Mouse (Mus musculus) stomach, embryonic 16.5 days (tissue): ENCODE results near the gene Mib2. TPM values are rescaled to one million over a fixed set of nuclear protein-coding genes. Genes with fewer than 3 reads are reported as not detected.
"Not testable (repeated sequence)": the region's sequence is repeated elsewhere in the genome, so short reads cannot be mapped to it uniquely, and the experiment has no call there.

ENCODE experiments used
- ATAC-seq: fragments of 200-750 bp; cut with Nextera tagmentation; 2 replicates; pipeline ENCODE4 v1.8.0; 2017; ENCODE audit warnings: moderate number of reproducible peaks, moderate TSS enrichment; ENCODE audit not compliant: insufficient read depth, low FRiP score
- H3K27ac ChIP-seq: fragments of 300-500 bp; sonication (generic); 2 replicates; pipeline ENCODE4 v1.5.1; 2014; ENCODE audit warnings: low read length
- H3K27me3 ChIP-seq: fragments of 300-500 bp; sonication (generic); 2 replicates; pipeline ENCODE4 v1.6.1; 2014; ENCODE audit warnings: low read length, control low read depth, mixed read lengths; ENCODE audit not compliant: control insufficient read depth, insufficient read depth
- H3K36me3 ChIP-seq: fragments of 300-500 bp; sonication (generic); 2 replicates; pipeline ENCODE4 v1.6.1; 2014; ENCODE audit warnings: low read length; ENCODE audit not compliant: control insufficient read depth, insufficient read depth
- H3K4me1 ChIP-seq: fragments of 300-500 bp; sonication (generic); 2 replicates; pipeline ENCODE4 v1.6.1; 2014; ENCODE audit warnings: low read length, control low read depth, mixed read lengths; ENCODE audit not compliant: control insufficient read depth, insufficient read depth
- H3K4me2 ChIP-seq: fragments of 300-500 bp; sonication (generic); 2 replicates; pipeline ENCODE4 v1.6.1; 2014; ENCODE audit warnings: low read depth, low read length, mixed read lengths
- H3K4me3 ChIP-seq: fragments of 300-500 bp; sonication (generic); replicated peaks from 2 replicates; pipeline ENCODE4 v1.5.1; 2014; ENCODE audit warnings: mild to moderate bottlenecking, low read length
- H3K9ac ChIP-seq: fragments of 300-500 bp; sonication (generic); 2 replicates; pipeline ENCODE4 v1.6.1; 2014; ENCODE audit warnings: low read length
- H3K9me3 ChIP-seq: fragments of 300-500 bp; sonication (generic); replicated peaks from 2 replicates; pipeline ENCODE4 v1.6.1; 2016; ENCODE audit warnings: low read length, control low read depth; ENCODE audit not compliant: control insufficient read depth
- WGBS: fragments of 180-500 bp; shearing (Covaris S2); extraction: QIAGEN DNeasy Blood & Tissue Kit; methylation state at CpG from one replicate; pipeline ENCODE4 v1.1.7; 2014; 5-methylcytosine and 5-hydroxymethylcytosine counted together
- polyA plus RNA-seq: library from polyadenylated mRNA; unstranded; fragments of >200 nt; fragmentation: Nextera tagmentation; extraction: Ambion mirVana; gene quantifications from 2 replicates; pipeline ENCODE4 v1.2.1, GENCODE M21; 2015

Mib2 gene
- polyA plus RNA-seq, 1 experiment from 2014 or later, result 23.3 TPM

- H3K9ac ChIP-seq, result 0 out of 2 replicates have a peak overlapping the region, but pooled peaks have one; percentile 90
- WGBS, result 69% methylated on average over 16 of the region's 16 CpGs
- no peaks in the 10 kb centered on the region for H3K36me3 ChIP-seq
- no peak overlapping the region for H3K27ac ChIP-seq
- ATAC-seq, result no peak
- H3K4me3 ChIP-seq, result no peak overlapping the region
- H3K9me3 ChIP-seq, result no peaks in the 10 kb centered on the region
- no peak overlapping the region for H3K4me2 ChIP-seq
- peaks cover 20% of the 10 kb centered on the region for H3K4me1 ChIP-seq
- H3K27me3 ChIP-seq, result no peaks in the 10 kb centered on the region; the same call in 1 of the 2 replicates
Measured at GRCm38 (mm10) chr4:155696261-155697255, 27.6 kb upstream of the Mib2 start.

- Histone ChIP-seq H3K36me3 (no peaks in the 10 kb centered on the region), H3K4me1 (peaks cover 20% of the 10 kb centered on the region), H3K9me3 (no peaks in the 10 kb centered on the region), H3K9ac (peak overlapping the region; percentile 90), H3K4me3 (peak overlapping the region; percentile 71), H3K27ac (no peak overlapping the region), H3K27me3 (no peaks in the 10 kb centered on the region; the same call in 1 of the 2 replicates), H3K4me2 (peak overlapping the region; percentile 98)
- no peak for ATAC-seq
- 80% methylated on average over 4 of the region's 4 CpGs for WGBS
Measured at GRCm38 (mm10) chr4:155695531-155696062, 26.6 kb upstream of the Mib2 start.

GRCm38 (mm10) chr4:155694482-155695401 lies 25.7 kb upstream of the Mib2 start:
- Histone ChIP-seq H3K4me3 (peak overlapping the region; percentile 71), H3K27me3 (no peaks in the 10 kb centered on the region; the same call in 1 of the 2 replicates), H3K4me2 (peak overlapping the region; percentile 98), H3K9ac (peak overlapping the region; percentile 90), H3K36me3 (no peaks in the 10 kb centered on the region), H3K27ac (no peak overlapping the region; the same call in 1 of the 2 replicates), H3K4me1 (peaks cover 20% of the 10 kb centered on the region), H3K9me3 (no peaks in the 10 kb centered on the region)
- WGBS, result 1% methylated on average over 92 of the region's 92 CpGs
- ATAC-seq, result peak; percentile 68

GRCm38 (mm10) chr4:155694111-155694481 lies 25.1 kb upstream of the Mib2 start, which contains the start of gene Fndc10:
TSS of gene Fndc10 (plus strand) at chr4:155694342.
- H3K4me3 ChIP-seq, result peak within 1 kb of the TSS; percentile 71
- peaks cover 20% of the 10 kb centered on the region for H3K4me1 ChIP-seq
- H3K9ac ChIP-seq, result peak within 1 kb of the TSS; percentile 90
- H3K4me2 ChIP-seq, result peak within 1 kb of the TSS; percentile 98
- H3K36me3 ChIP-seq, result no peaks in the 10 kb centered on the region
- H3K27ac ChIP-seq, result no peak within 1 kb of the TSS; the same call in 1 of the 2 replicates
- no peaks in the 10 kb centered on the region; the same call in 1 of the 2 replicates for H3K27me3 ChIP-seq
- ATAC-seq, result peak; percentile 82
- no peaks in the 10 kb centered on the region for H3K9me3 ChIP-seq
- WGBS, result under 1% methylated on average over 41 of the region's 47 CpGs

GRCm38 (mm10) chr4:155692421-155692820 lies 23.4 kb upstream of the Mib2 start:
- H3K27ac ChIP-seq, result no peak overlapping the region
- no peak overlapping the region for H3K4me2 ChIP-seq
- H3K4me3 ChIP-seq, result no peak overlapping the region
- H3K9me3 ChIP-seq, result no peaks in the 10 kb centered on the region
- no peak for ATAC-seq
- peaks cover 20% of the 10 kb centered on the region for H3K4me1 ChIP-seq
- H3K27me3 ChIP-seq, result no peaks in the 10 kb centered on the region; the same call in 1 of the 2 replicates
- WGBS, result 97% methylated on average over 3 of the region's 3 CpGs
- no peaks in the 10 kb centered on the region for H3K36me3 ChIP-seq
- H3K9ac ChIP-seq, result no peak overlapping the region

- no peak overlapping the region for H3K4me2 ChIP-seq
- no peaks in the 10 kb centered on the region for H3K36me3 ChIP-seq
- H3K9ac ChIP-seq, result no peak overlapping the region
- no peak for ATAC-seq
- H3K4me3 ChIP-seq, result no peak overlapping the region
- H3K4me1 ChIP-seq, result peaks cover 12% of the 10 kb centered on the region; the same call in 1 of the 2 replicates
- WGBS, result 77% methylated on average over 12 of the region's 12 CpGs
- H3K27me3 ChIP-seq, result no peaks in the 10 kb centered on the region
- no peaks in the 10 kb centered on the region for H3K9me3 ChIP-seq
- H3K27ac ChIP-seq, result no peak overlapping the region
Measured at GRCm38 (mm10) chr4:155690571-155691375, 21.8 kb upstream of the Mib2 start.

- H3K9ac ChIP-seq, ATAC-seq, H3K4me3 ChIP-seq, H3K4me2 ChIP-seq, H3K27me3 ChIP-seq, H3K9me3 ChIP-seq, H3K4me1 ChIP-seq, H3K36me3 ChIP-seq: not testable (repeated sequence)
- H3K27ac ChIP-seq, result peak overlapping the region; percentile 60
- WGBS, result 74% methylated on average over 4 of the region's 4 CpGs
Measured at GRCm38 (mm10) chr4:155687764-155688163, 18.8 kb upstream of the Mib2 start.

- not testable (repeated sequence) for H3K4me1 ChIP-seq
- WGBS, result 86% methylated on average over 15 of the region's 19 CpGs
Measured at GRCm38 (mm10) chr4:155683670-155684277, 14.8 kb upstream of the Mib2 start.

More at GRCm38 (mm10) chr4:155683670-155684277, 14.8 kb upstream of the Mib2 start:
- not testable (repeated sequence) for H3K4me3 ChIP-seq, H3K27ac ChIP-seq, H3K9ac ChIP-seq, H3K9me3 ChIP-seq, ATAC-seq, H3K36me3 ChIP-seq, H3K27me3 ChIP-seq, H3K4me2 ChIP-seq
